Mouse (Mus musculus) midbrain, postnatal 0 days (tissue): Measurements from ENCODE around the gene Rnf19b. TPM values are rescaled to one million over a fixed set of nuclear protein-coding genes. Genes with fewer than 3 reads are reported as not detected.
A peak's percentile ranks its signal among the peaks of the same experiment; 100 is the strongest.

ENCODE experiments used
- ATAC-seq: fragments of 200-750 bp; cut with Nextera tagmentation; 2 replicates; pipeline ENCODE4 v1.8.0; 2017; ENCODE audit warnings: moderate number of reproducible peaks, mild to moderate bottlenecking, moderate TSS enrichment, moderate library complexity; ENCODE audit not compliant: low FRiP score
- DNase-seq: peaks from one replicate; pipeline ENCODE4 v3.0.0-alpha.2; 2015; ENCODE audit warnings: low spot score
- H3K27ac ChIP-seq: fragments of 300-500 bp; sonication (generic); 2 replicates; pipeline ENCODE4 v1.5.1; 2014; ENCODE audit warnings: low read depth, mild to moderate bottlenecking, low read length, mixed read lengths
- H3K27me3 ChIP-seq: fragments of 300-500 bp; sonication (generic); 2 replicates; pipeline ENCODE4 v1.6.1; 2014; ENCODE audit warnings: low read length, control low read depth, mixed read lengths; ENCODE audit not compliant: insufficient read depth
- H3K36me3 ChIP-seq: fragments of 300-500 bp; sonication (generic); 2 replicates; pipeline ENCODE4 v1.6.1; 2014; ENCODE audit warnings: low read length, control low read depth, mixed read lengths; ENCODE audit not compliant: insufficient read depth
- H3K4me1 ChIP-seq: fragments of 300-500 bp; sonication (generic); 2 replicates; pipeline ENCODE4 v1.6.1; 2014; ENCODE audit warnings: mild to moderate bottlenecking, control low read depth, antibody characterized with exemption, low read length, mixed read lengths; ENCODE audit not compliant: insufficient read depth
- H3K4me2 ChIP-seq: fragments of 300-500 bp; sonication (generic); 2 replicates; pipeline ENCODE4 v1.6.1; 2014; ENCODE audit warnings: low read depth, mild to moderate bottlenecking, low read length, mixed read lengths; ENCODE audit not compliant: poor library complexity, severe bottlenecking
- H3K4me3 ChIP-seq: fragments of 300-500 bp; sonication (generic); 2 replicates; pipeline ENCODE4 v1.5.1; 2014; ENCODE audit warnings: low read depth, mild to moderate bottlenecking, low read length, moderate library complexity
- H3K9ac ChIP-seq: fragments of 300-500 bp; sonication (generic); replicated peaks from 2 replicates; pipeline ENCODE4 v1.6.1; 2014; ENCODE audit warnings: mild to moderate bottlenecking, low read length, moderate library complexity, mixed read lengths; ENCODE audit not compliant: poor library complexity, severe bottlenecking
- H3K9me3 ChIP-seq: fragments of 300-500 bp; sonication (generic); 2 replicates; pipeline ENCODE4 v1.6.1; 2016; ENCODE audit warnings: low read length, control low read depth
- CTCF ChIP-seq: IDR thresholded peaks from 2 replicates; pipeline ENCODE4 v1.5.1; 2016; ENCODE audit warnings: antibody characterized with exemption, mild to moderate bottlenecking
- WGBS: fragments of 180-500 bp; shearing (Covaris S2); extraction: QIAGEN DNeasy Blood & Tissue Kit; methylation state at CpG from one replicate; pipeline ENCODE4 v1.1.7; 2014; 5-methylcytosine and 5-hydroxymethylcytosine counted together
- polyA plus RNA-seq: library from polyadenylated mRNA; unstranded; fragments of >200 nt; fragmentation: Nextera tagmentation; extraction: Ambion mirVana; gene quantifications from 2 replicates; pipeline ENCODE4 v1.2.1, GENCODE M21; 2015
- total RNA-seq: library from RNA; depleted of rRNA; stranded (reverse); fragments of >200 nt; gene quantifications from 2 replicates; pipeline ENCODE4 v1.2.3, GENCODE M21; 2014

Gene Rnf19b
- total and polyA plus RNA-seq, 2 experiments from 2014 or later = 40.2 to 160 TPM

DNA sequence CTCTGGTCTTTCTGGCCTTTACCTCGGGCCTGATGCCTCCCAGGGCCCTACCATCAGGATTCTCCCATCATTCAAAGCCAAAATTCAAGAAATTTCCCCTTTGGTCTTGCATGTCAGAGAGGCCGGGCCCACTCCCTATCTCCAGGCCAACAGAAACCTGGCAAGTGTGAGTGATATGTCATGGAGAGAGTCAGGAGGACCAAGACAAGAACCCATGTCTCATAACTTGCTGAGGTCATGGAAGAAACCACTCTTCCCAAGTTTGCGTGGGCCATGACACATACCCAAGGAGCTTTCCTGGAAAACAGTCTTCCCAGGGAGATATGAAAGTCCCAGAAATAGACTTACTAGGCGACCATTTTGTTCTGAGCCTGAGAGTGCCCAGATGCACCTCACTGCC is 36.2 kb upstream of the Rnf19b start:
- no peak overlapping the region for H3K9ac ChIP-seq
- WGBS = 80% methylated on average over 4 of the region's 4 CpGs

DNA sequence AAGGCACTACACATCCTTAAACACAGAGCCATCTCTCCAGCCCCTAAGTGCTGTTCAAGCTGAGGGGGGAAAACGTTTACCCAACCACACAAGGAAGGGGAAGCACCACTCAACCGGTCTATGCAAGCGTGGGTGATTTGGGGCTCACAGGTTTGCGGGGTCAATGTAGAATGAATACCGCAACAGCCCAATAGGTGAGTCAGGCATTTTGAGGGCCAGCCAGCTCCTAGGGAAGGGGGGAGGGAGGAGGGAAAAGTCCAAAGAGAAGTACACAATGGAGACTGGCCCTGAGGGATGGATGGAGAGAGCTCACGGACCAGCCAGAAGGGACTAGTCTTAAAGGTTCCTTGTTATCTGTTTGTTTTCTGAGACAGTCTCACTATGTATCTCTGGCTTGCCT is 34.2 kb upstream of the Rnf19b start:
- DNase-seq (no peak), ATAC-seq (no peak)
- Histone ChIP-seq H3K4me1 (no peaks in the 10 kb centered on the region), H3K4me3 (no peak overlapping the region), H3K9me3 (no peaks in the 10 kb centered on the region), H3K27me3 (no peaks in the 10 kb centered on the region), H3K9ac (no peak overlapping the region), H3K27ac (no peak overlapping the region), H3K36me3 (no peaks in the 10 kb centered on the region), H3K4me2 (no peak overlapping the region)
- WGBS = 77% methylated on average over 6 of the region's 6 CpGs
- no peak for TF ChIP-seq CTCF

More for the DNA sequence above, 36.2 kb upstream of the Rnf19b start:
- no peaks in the 10 kb centered on the region for H3K36me3 ChIP-seq
- H3K4me2 ChIP-seq = no peak overlapping the region
- H3K9me3 ChIP-seq = no peaks in the 10 kb centered on the region
- no peaks in the 10 kb centered on the region for H3K4me1 ChIP-seq
- no peak for TF ChIP-seq CTCF
- ATAC-seq (no peak), DNase-seq (no peak)
- H3K4me3 ChIP-seq = no peak overlapping the region
- no peak overlapping the region for H3K27ac ChIP-seq
- no peaks in the 10 kb centered on the region for H3K27me3 ChIP-seq

DNA sequence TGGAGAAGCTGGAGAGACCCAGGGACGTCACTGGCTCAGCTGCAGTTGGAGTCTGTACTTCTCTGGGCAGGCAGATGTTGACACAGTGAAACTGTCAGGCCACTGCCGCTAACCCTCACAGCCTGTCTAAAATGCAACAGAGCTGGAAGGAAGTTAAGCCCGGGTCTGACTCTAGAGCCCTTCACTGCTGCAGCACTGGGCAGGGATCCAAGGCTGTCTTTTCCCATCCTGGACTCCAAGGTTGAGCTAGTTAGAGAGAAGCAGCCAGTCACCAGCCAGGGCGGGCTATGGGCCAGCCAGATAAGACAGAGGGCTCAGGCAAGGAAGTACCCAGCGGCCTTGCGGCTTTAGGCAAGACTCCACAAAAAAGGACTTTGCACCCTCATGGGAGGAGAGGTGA is 33.3 kb upstream of the Rnf19b start:
- 66% methylated on average over 6 of the region's 6 CpGs for WGBS
- H3K9ac ChIP-seq = no peak overlapping the region
- H3K27ac ChIP-seq = no peak overlapping the region
- H3K27me3 ChIP-seq = no peaks in the 10 kb centered on the region
- no peaks in the 10 kb centered on the region for H3K4me1 ChIP-seq
- TF ChIP-seq CTCF = no peak
- no peaks in the 10 kb centered on the region for H3K36me3 ChIP-seq
- H3K4me2 ChIP-seq = no peak overlapping the region
- no peak for ATAC-seq
- H3K4me3 ChIP-seq = no peak overlapping the region
- H3K9me3 ChIP-seq = no peaks in the 10 kb centered on the region
- DNase-seq = peak; percentile 70

GRCm38 (mm10) chr4:129025707-129026106 is 32.4 kb upstream of the Rnf19b start:
- WGBS = 90% methylated on average over 3 of the region's 3 CpGs
- Histone ChIP-seq H3K27me3 (no peaks in the 10 kb centered on the region), H3K4me3 (no peak overlapping the region), H3K36me3 (no peaks in the 10 kb centered on the region), H3K27ac (no peak overlapping the region), H3K9me3 (no peaks in the 10 kb centered on the region), H3K9ac (no peak overlapping the region), H3K4me2 (no peak overlapping the region), H3K4me1 (no peaks in the 10 kb centered on the region)
- no peak for TF ChIP-seq CTCF
- ATAC-seq = no peak
- no peak for DNase-seq

- no peak for DNase-seq
- H3K4me1 ChIP-seq = no peaks in the 10 kb centered on the region
- no peak overlapping the region for H3K27ac ChIP-seq
- no peaks in the 10 kb centered on the region for H3K27me3 ChIP-seq
- 89% methylated on average over 4 of the region's 4 CpGs for WGBS
- no peaks in the 10 kb centered on the region for H3K9me3 ChIP-seq
- ATAC-seq = no peak
- no peaks in the 10 kb centered on the region for H3K36me3 ChIP-seq
- no peak overlapping the region for H3K9ac ChIP-seq
- TF ChIP-seq CTCF = no peak
- H3K4me3 ChIP-seq = no peak overlapping the region
- H3K4me2 ChIP-seq = no peak overlapping the region
These were observed 27.3 kb upstream of the Rnf19b start for GRCm38 (mm10) chr4:129030746-129031145.

DNA sequence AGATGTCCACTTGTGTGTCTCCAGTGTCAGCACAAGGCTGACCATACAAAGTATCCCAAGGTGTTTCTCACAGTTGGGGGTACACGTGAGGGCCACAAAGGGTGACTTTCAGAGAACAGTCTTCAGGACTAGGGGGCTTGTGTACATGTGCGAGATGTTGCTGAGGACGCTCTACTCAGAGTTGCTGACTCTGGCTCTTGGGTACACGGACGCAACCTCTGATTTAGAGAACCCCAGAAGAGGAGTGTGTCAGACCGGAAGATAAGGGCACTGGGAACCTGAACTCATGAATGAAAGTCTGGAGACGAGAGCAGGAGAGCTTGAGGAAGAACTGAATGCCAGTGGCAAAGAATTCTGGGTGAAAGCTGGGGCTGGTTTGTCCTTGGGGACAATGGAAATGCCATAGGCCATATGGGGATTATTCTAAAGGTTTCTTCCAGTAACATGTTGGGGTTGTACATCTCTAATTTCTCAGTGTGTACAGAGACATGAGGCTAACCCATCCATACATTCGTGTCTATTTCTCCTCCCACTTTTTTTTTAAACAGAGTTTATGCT is 26.6 kb upstream of the Rnf19b start:
- no peak for TF ChIP-seq CTCF
- ATAC-seq = no peak
- Histone ChIP-seq H3K9ac (no peak overlapping the region), H3K4me1 (no peaks in the 10 kb centered on the region), H3K4me3 (no peak overlapping the region), H3K4me2 (no peak overlapping the region), H3K36me3 (no peaks in the 10 kb centered on the region), H3K27me3 (no peaks in the 10 kb centered on the region), H3K27ac (no peak overlapping the region), H3K9me3 (no peaks in the 10 kb centered on the region)
- DNase-seq = no peak
- WGBS = 83% methylated on average over 8 of the region's 8 CpGs
